Mouse (Mus musculus) stomach, postnatal 0 days (tissue): ENCODE measurements around the gene Pon3.

Experiments used
- CTCF ChIP-seq: IDR thresholded peaks from 2 replicates; pipeline ENCODE4 v1.5.1; 2016; ENCODE audit warnings: antibody characterized with exemption, low read depth, mild to moderate bottlenecking, moderate library complexity
- EP300 ChIP-seq: optimal IDR thresholded peaks from 2 replicates; pipeline ENCODE3; 2016; ENCODE audit warnings: antibody characterized with exemption

GRCm38 (mm10) chr6:5193693-5194092 is 62.4 kb downstream of the Pon3 start, which contains the start of gene Pon1:
- no peak for TF ChIP-seq CTCF
- TF ChIP-seq EP300 = no peak
